Mouse (Mus musculus): ENCODE measurements at regions not wholly inside any gene's neighbourhood (a gene's known extent, or its start where the extent isn't known, plus 50 kb on each side); places are given as distances from the start of the nearest gene placed in this dataset.
A peak's percentile ranks its signal among the peaks of the same experiment; 100 is the strongest.
"Not testable (repeated sequence)": the region's sequence is repeated elsewhere in the genome, so short reads cannot be mapped to it uniquely, and the experiment has no call there.

- DNase-seq, result peak; percentile 92
Observed at GRCm38 (mm10) chr6:66399091-66399755, 136.0 kb upstream of the Mad2l1 start.

- DNase-seq, result no peak
Observed at GRCm38 (mm10) chr6:66401468-66401867, 133.7 kb upstream of the Mad2l1 start.

- no peak for DNase-seq
Observed at GRCm38 (mm10) chr6:66401868-66402440, 133.2 kb upstream of the Mad2l1 start.

GRCm38 (mm10) chr6:66414822-66415221 is 120.4 kb upstream of the Mad2l1 start:
- no peak for DNase-seq

GRCm38 (mm10) chr6:66419452-66420041 is 115.6 kb upstream of the Mad2l1 start:
- DNase-seq, result no peak

DNA sequence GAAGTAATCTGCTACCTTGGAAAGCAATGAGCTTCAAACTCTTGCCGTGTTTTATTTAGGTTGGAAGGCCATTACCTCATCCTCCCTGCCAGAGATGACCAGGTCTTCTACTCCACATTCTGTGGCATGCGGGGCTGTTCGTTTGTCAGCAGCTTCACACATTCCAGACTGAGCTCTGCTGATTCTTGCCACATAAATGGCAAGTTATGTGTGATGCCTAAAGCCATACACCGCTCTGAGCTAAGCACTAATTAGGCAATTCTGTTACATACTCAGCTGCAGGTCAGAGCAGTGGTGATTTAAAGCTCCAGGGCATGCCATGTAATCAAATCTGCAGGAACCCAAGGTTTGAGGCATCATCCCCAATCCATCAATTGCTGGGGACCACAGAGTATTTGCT is 106.8 kb upstream of the Mad2l1 start:
- DNase-seq, result peak; percentile 6

GRCm38 (mm10) chr6:66450408-66450807 is 84.8 kb upstream of the Mad2l1 start:
- not testable (repeated sequence) for DNase-seq

DNA sequence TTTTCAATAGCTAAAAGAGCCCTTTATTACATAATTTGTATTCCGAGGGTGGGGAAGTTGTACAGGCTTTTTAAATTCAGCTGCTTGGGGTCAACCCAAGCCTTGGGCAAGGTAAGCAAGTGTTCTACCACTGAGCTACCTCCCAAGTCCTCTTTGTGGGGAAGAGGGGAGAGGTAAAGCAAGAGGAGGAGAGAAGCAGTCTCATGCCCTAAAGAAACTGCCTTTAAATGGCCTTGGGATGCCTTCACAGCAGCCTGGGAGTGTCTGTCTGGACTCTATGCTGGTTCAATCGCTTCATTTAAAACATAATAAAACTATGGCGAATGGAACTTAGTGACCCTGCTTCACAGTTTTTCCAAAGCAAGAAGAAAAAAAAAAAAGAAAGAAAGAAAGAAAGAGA is 77.0 kb upstream of the Mad2l1 start:
- no peak for DNase-seq

DNA sequence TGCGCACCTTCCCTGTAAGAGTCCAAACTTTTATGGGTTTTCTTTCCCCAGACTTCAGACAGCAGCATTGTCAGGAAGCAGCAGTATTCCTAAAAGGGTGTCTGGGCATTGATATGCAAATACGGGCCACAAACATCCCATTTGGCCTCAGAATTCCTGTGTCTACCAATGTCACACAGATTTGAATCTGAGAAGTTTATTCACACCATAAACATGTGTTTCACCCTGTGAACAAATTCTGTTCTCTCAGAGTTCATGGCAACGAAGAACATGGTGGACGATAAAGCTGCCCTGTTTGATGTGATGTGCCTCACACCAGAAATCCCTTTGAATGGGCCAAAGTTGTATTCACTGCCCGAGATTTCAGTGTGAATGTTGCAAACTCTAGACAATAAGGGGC is 70.7 kb upstream of the Mad2l1 start:
- DNase-seq, result no peak

GRCm38 (mm10) chr6:66465137-66465853 is 69.9 kb upstream of the Mad2l1 start:
- no peak for DNase-seq

DNA sequence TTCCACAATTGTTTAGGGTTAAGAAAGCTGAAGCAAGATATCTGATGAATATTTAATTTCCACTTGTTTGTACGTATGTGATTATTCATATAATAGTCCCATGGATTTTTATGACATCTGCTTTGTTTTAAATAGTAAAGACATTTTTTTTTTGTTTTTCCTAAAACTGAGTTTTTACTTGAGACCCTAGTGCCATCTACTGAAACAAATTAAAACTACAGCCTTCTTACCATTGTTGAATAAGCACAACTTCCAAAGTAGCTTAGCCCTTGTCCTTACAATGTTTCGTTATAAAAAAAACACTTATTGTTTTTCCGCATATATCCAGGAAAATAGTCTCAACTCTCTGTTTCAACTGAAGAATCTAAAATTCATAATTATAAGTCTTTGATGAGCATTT is 68.4 kb upstream of the Mad2l1 start:
- peak; percentile 57 for DNase-seq

DNA sequence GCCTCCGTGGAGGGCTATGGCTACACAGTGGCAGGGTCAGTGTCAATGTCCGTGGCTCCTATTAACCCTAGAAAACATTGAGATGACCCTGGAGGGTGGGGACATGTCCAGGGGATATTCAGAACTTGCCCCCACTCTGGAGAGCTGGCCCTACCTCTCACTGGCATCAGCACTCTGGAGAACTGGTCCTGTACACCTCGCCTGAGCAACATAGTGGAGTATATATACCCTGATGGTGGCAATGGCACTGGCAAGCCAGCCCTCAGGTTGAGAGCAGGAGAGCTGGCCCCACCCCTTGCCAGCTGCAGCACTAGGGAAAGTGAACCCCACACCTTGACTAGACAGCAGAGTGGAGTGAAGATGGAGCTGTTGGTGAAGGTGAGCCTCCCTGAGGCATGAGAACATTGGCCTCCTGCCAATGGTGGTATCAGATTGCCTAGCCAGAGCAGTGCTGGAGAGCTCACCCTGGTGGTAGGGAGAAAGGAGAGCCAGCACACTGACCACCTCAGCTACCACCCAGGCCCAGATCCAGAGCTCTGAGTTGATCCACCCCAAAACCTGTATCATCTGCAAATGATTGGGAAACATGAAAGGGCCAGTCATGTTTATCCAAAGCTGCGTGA is 64.5 kb upstream of the Mad2l1 start:
- no peak for DNase-seq

DNA sequence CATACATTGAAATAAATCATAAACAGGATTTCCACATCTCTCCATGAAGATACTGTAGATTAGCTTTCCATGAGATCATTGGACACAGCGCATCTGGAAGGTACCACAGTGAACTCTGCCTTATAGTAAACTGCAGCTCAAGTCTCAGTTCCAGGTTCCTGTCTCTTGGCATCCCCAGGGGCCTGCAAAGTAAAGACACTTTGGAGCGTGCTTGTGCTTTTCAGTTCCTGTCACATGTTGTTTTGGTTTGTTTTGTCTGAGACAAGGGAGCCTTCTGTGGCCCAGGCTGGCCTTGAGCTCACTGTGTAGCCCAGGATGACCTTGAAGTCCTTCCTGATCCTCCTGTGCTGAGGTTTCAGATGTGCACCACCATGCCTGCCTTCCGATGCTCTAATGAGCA is 63.4 kb upstream of the Mad2l1 start:
- no peak for DNase-seq

DNA sequence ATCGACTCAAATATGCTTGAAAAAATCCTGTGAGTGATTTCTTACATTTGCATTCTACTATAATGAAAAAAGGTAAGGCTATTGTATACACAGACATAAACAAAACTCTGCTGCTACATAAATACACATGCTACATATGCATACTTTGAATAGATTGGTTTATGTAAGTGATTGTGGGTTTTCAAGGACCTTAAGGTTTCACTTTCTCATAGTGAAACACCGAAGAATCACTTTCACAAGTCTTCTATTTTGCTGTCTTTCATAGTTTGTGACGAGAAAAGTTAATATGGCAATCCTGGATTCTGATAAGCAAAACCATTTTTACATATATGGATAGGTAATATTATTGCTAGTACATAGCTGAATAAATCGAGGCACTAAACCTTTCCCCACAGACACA is 62.5 kb upstream of the Mad2l1 start:
- DNase-seq, result no peak

GRCm38 (mm10) chr6:66477575-66477974 is 57.6 kb upstream of the Mad2l1 start:
- DNase-seq, result no peak

DNA sequence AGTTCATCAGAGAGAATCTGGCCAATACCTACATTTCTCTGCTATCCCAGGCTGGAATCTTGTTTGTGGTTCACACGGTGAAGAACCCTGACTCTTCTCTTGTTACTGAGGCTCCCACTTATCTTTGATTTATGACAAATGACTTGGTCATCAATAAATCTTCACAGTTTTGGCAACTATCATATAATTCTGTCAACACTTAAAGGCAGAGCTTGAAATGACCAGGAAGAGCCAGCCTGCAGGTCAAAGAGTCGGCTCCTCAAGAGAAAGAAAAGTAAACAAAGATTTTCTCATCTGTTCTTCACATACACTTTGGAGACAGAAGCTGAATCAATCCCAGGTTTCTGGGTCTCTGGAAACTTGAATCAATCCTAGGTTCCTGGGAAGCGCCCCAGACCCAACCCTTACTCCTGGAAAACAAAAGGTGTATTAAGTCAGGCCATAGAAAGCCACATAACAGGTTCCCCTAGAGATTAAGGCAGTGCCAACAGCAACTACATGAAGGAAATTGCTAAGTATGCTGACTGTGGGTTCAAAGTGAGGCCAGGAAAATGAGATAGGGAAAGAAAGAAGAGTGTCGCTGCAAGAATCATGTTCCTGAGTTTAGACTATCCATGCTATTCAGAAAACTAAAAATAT is 56.7 kb upstream of the Mad2l1 start:
- DNase-seq, result no peak

- DNase-seq, result no peak
Observed at GRCm38 (mm10) chr6:66479576-66479975, 55.6 kb upstream of the Mad2l1 start.

DNA sequence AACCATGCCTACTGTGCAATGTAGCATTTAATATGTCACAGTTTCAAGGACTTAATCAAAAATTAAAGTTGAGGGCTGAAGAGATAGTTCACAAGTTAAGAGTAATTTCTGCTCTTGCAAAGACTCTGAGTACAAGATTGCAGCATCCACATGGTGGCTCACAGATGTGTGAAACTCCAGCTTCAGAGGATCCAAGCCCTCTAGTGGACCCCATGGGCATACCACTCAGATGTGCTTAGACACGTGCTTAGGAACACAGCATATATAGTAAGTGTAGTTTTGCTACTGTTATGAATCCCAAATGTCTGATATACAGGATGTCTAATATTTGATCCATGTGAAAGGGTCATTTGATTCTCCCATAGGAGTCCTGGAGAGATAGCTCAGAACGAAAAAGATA is 55.0 kb upstream of the Mad2l1 start:
- DNase-seq, result peak; percentile 21

- no peak for DNase-seq
Observed at GRCm38 (mm10) chr6:66482797-66483196, 52.4 kb upstream of the Mad2l1 start.

Data from retina, postnatal 1 day (tissue).